Mouse (Mus musculus): ENCODE results near the gene Ssna1. TPM values are rescaled to one million over a fixed set of nuclear protein-coding genes. Genes with fewer than 3 reads are reported as not detected.

Ssna1 gene
- polyA plus RNA-seq, 1 experiment from 2014 or later, result 181 TPM

GRCm38 (mm10) chr2:25224766-25225752 is 47.2 kb downstream of the Ssna1 start:
- peaks cover 3% of the 10 kb centered on the region; the same call in 1 of the 2 replicates for H3K36me3 ChIP-seq (ENCODE audit: control insufficient read depth, insufficient read depth, low read length)
- ATAC-seq, result peak; percentile 98
- H3K4me3 ChIP-seq (ENCODE audit: low read length), result peak overlapping the region; percentile 57
- H3K4me2 ChIP-seq (ENCODE audit: low read length), result peak overlapping the region; percentile 56
- peak overlapping the region; percentile 79 for H3K9ac ChIP-seq (ENCODE audit: low read depth, low read length)
- peaks cover 14% of the 10 kb centered on the region for H3K4me1 ChIP-seq (ENCODE audit: control insufficient read depth, insufficient read depth, low read depth, low read length)
- H3K27me3 ChIP-seq (replicated peaks; ENCODE audit: control insufficient read depth, insufficient read depth, low read length), result no peaks in the 10 kb centered on the region
- no peaks in the 10 kb centered on the region for H3K9me3 ChIP-seq (ENCODE audit: control insufficient read depth, low read length)
- peak overlapping the region; percentile 98 for H3K27ac ChIP-seq (ENCODE audit: low read depth, low read length)
- 2% methylated on average over 34 of the region's 41 CpGs for WGBS

GRCm38 (mm10) chr2:25224492-25224765 is 47.8 kb downstream of the Ssna1 start, which contains the start of gene Tubb4b:
Gene Tubb4b (minus strand): TSS chr2:25224702.
- no peak for ATAC-seq
- Histone ChIP-seq H3K27ac (ENCODE audit: low read depth, low read length) (peak within 1 kb of the TSS; percentile 98), H3K36me3 (ENCODE audit: control insufficient read depth, insufficient read depth, low read length) (peaks cover 3% of the 10 kb centered on the region; the same call in 1 of the 2 replicates), H3K9ac (ENCODE audit: low read depth, low read length) (peak within 1 kb of the TSS; percentile 92), H3K4me3 (ENCODE audit: low read length) (peak within 1 kb of the TSS; percentile 91), H3K9me3 (ENCODE audit: control insufficient read depth, low read length) (no peaks in the 10 kb centered on the region), H3K27me3 (replicated peaks; ENCODE audit: control insufficient read depth, insufficient read depth, low read length) (no peaks in the 10 kb centered on the region), H3K4me2 (ENCODE audit: low read length) (peak within 1 kb of the TSS; percentile 94), H3K4me1 (ENCODE audit: control insufficient read depth, insufficient read depth, low read depth, low read length) (peaks cover 14% of the 10 kb centered on the region)
- under 1% methylated on average over 17 of the region's 17 CpGs for WGBS

GRCm38 (mm10) chr2:25223681-25224491 is 48.4 kb downstream of the Ssna1 start:
- H3K4me1 ChIP-seq (ENCODE audit: control insufficient read depth, insufficient read depth, low read depth, low read length), result peaks cover 13% of the 10 kb centered on the region
- WGBS, result 3% methylated on average over 46 of the region's 53 CpGs

GRCm38 (mm10) chr2:25221331-25221772 is 50.9 kb downstream of the Ssna1 start:
- Histone ChIP-seq H3K27me3 (replicated peaks; ENCODE audit: control insufficient read depth, insufficient read depth, low read length) (no peaks in the 10 kb centered on the region), H3K36me3 (ENCODE audit: control insufficient read depth, insufficient read depth, low read length) (peaks cover 3% of the 10 kb centered on the region; the same call in 1 of the 2 replicates), H3K9ac (ENCODE audit: low read depth, low read length) (no peak overlapping the region), H3K27ac (ENCODE audit: low read depth, low read length) (no peak overlapping the region), H3K4me3 (ENCODE audit: low read length) (no peak overlapping the region), H3K4me1 (ENCODE audit: control insufficient read depth, insufficient read depth, low read depth, low read length) (peaks cover 11% of the 10 kb centered on the region), H3K9me3 (ENCODE audit: control insufficient read depth, low read length) (no peaks in the 10 kb centered on the region), H3K4me2 (ENCODE audit: low read length) (no peak overlapping the region)
- WGBS, result 75% methylated on average over 5 of the region's 5 CpGs
- ATAC-seq, result no peak

More at GRCm38 (mm10) chr2:25223681-25224491, 48.4 kb downstream of the Ssna1 start:
- H3K9me3 ChIP-seq (ENCODE audit: control insufficient read depth, low read length), result no peaks in the 10 kb centered on the region
- peak overlapping the region; percentile 94 for H3K4me2 ChIP-seq (ENCODE audit: low read length)
- peaks cover 3% of the 10 kb centered on the region; the same call in 1 of the 2 replicates for H3K36me3 ChIP-seq (ENCODE audit: control insufficient read depth, insufficient read depth, low read length)
- ATAC-seq, result no peak
- peak overlapping the region; percentile 91 for H3K4me3 ChIP-seq (ENCODE audit: low read length)
- peak overlapping the region; percentile 92 for H3K27ac ChIP-seq (ENCODE audit: low read depth, low read length)
- H3K9ac ChIP-seq (ENCODE audit: low read depth, low read length), result peak overlapping the region; percentile 92
- no peaks in the 10 kb centered on the region for H3K27me3 ChIP-seq (replicated peaks; ENCODE audit: control insufficient read depth, insufficient read depth, low read length)

Other genes with a start within 250 kb of the Ssna1 start
- 173 and 174 TPM in 2 replicates for gene Nsmf, start 218.1 kb downstream of the Ssna1 start, polyA plus RNA-seq (2015; fragmentation: Nextera tagmentation; extraction: Ambion mirVana)
- gene Entpd8, start 192.1 kb downstream of the Ssna1 start, polyA plus RNA-seq (2015; fragmentation: Nextera tagmentation; extraction: Ambion mirVana), result not detected in 2 replicates
- gene Noxa1, start 177.3 kb downstream of the Ssna1 start, polyA plus RNA-seq (2015; fragmentation: Nextera tagmentation; extraction: Ambion mirVana), result not detected in 2 replicates
- gene Nrarp, start 91.7 kb downstream of the Ssna1 start, polyA plus RNA-seq (2015; fragmentation: Nextera tagmentation; extraction: Ambion mirVana), result 13.6 and 16.3 TPM in 2 replicates
- gene Tor4a, start 75.6 kb downstream of the Ssna1 start, polyA plus RNA-seq (2015; fragmentation: Nextera tagmentation; extraction: Ambion mirVana), result 2.1 and 2.3 TPM in 2 replicates
- 105 and 112 TPM in 2 replicates for gene Nelfb, start 60.9 kb downstream of the Ssna1 start, polyA plus RNA-seq (2015; fragmentation: Nextera tagmentation; extraction: Ambion mirVana)
- not detected in 2 replicates for gene Stpg3, start 57.8 kb downstream of the Ssna1 start, polyA plus RNA-seq (2015; fragmentation: Nextera tagmentation; extraction: Ambion mirVana)
- 0.39 and 1.0 TPM in 2 replicates for gene Fam166a, start 53.7 kb downstream of the Ssna1 start, polyA plus RNA-seq (2015; fragmentation: Nextera tagmentation; extraction: Ambion mirVana)
- 486 and 553 TPM in 2 replicates for gene Tubb4b, start 47.7 kb downstream of the Ssna1 start, polyA plus RNA-seq (2015; fragmentation: Nextera tagmentation; extraction: Ambion mirVana)
- gene Slc34a3, start 38.1 kb downstream of the Ssna1 start, polyA plus RNA-seq (2015; fragmentation: Nextera tagmentation; extraction: Ambion mirVana), result not detected in 2 replicates
- not detected in 2 replicates for gene Rnf224, start 35.7 kb downstream of the Ssna1 start, polyA plus RNA-seq (2015; fragmentation: Nextera tagmentation; extraction: Ambion mirVana)
- 166 and 207 TPM in 2 replicates for gene Rnf208, start 30.2 kb downstream of the Ssna1 start, polyA plus RNA-seq (2015; fragmentation: Nextera tagmentation; extraction: Ambion mirVana)
- 0.24 TPM in 1 of 2 replicates, not detected in the other for gene Cysrt1, start 30.0 kb downstream of the Ssna1 start, polyA plus RNA-seq (2015; fragmentation: Nextera tagmentation; extraction: Ambion mirVana)
- gene AL732309.1, start 25.6 kb downstream of the Ssna1 start, polyA plus RNA-seq (2015; fragmentation: Nextera tagmentation; extraction: Ambion mirVana), result 4.2 and 5.1 TPM in 2 replicates
- 15.8 and 16.6 TPM in 2 replicates for gene Tmem203, start 17.0 kb downstream of the Ssna1 start, polyA plus RNA-seq (2015; fragmentation: Nextera tagmentation; extraction: Ambion mirVana)
- gene Tprn, start 9.8 kb downstream of the Ssna1 start, polyA plus RNA-seq (2015; fragmentation: Nextera tagmentation; extraction: Ambion mirVana), result 20.3 TPM in 2 replicates
- gene Anapc2, start within 50 bp of the Ssna1 start, polyA plus RNA-seq (2015; fragmentation: Nextera tagmentation; extraction: Ambion mirVana), result 137 and 147 TPM in 2 replicates
- not detected in 2 replicates for gene Tmem210, start 15.7 kb upstream of the Ssna1 start, polyA plus RNA-seq (2015; fragmentation: Nextera tagmentation; extraction: Ambion mirVana)
- 0.12 and 0.13 TPM in 2 replicates for gene Lrrc26, start 17.5 kb upstream of the Ssna1 start, polyA plus RNA-seq (2015; fragmentation: Nextera tagmentation; extraction: Ambion mirVana)
- 56.9 and 65.8 TPM in 2 replicates for gene Grin1, start 46.7 kb upstream of the Ssna1 start, polyA plus RNA-seq (2015; fragmentation: Nextera tagmentation; extraction: Ambion mirVana)
- gene Man1b1, start 59.9 kb upstream of the Ssna1 start, polyA plus RNA-seq (2015; fragmentation: Nextera tagmentation; extraction: Ambion mirVana), result 41.6 and 48.3 TPM in 2 replicates
- gene Dpp7, start 83.9 kb upstream of the Ssna1 start, polyA plus RNA-seq (2015; fragmentation: Nextera tagmentation; extraction: Ambion mirVana), result 26.4 and 27.8 TPM in 2 replicates
- 8.8 and 10.9 TPM in 2 replicates for gene Uap1l1, start 93.2 kb upstream of the Ssna1 start, polyA plus RNA-seq (2015; fragmentation: Nextera tagmentation; extraction: Ambion mirVana)
- gene Sapcd2, start 99.9 kb upstream of the Ssna1 start, polyA plus RNA-seq (2015; fragmentation: Nextera tagmentation; extraction: Ambion mirVana), result 15.7 and 17.2 TPM in 2 replicates
- 6.7 and 7.4 TPM in 2 replicates for gene Entpd2, start 123.4 kb upstream of the Ssna1 start, polyA plus RNA-seq (2015; fragmentation: Nextera tagmentation; extraction: Ambion mirVana)
- gene Npdc1, start 126.9 kb upstream of the Ssna1 start, polyA plus RNA-seq (2015; fragmentation: Nextera tagmentation; extraction: Ambion mirVana), result 481 and 505 TPM in 2 replicates
- gene Fut7, start 150.8 kb upstream of the Ssna1 start, polyA plus RNA-seq (2015; fragmentation: Nextera tagmentation; extraction: Ambion mirVana), result 0.19 and 0.23 TPM in 2 replicates
- gene Abca2, start 156.3 kb upstream of the Ssna1 start, polyA plus RNA-seq (2015; fragmentation: Nextera tagmentation; extraction: Ambion mirVana), result 13.5 and 15.5 TPM in 2 replicates
- gene Clic3, start 184.4 kb upstream of the Ssna1 start, polyA plus RNA-seq (2015; fragmentation: Nextera tagmentation; extraction: Ambion mirVana), result 3.4 and 4.1 TPM in 2 replicates
- 117 and 134 TPM in 2 replicates for gene Paxx, start 188.7 kb upstream of the Ssna1 start, polyA plus RNA-seq (2015; fragmentation: Nextera tagmentation; extraction: Ambion mirVana)
- 904 and 1,173 TPM in 2 replicates for gene Ptgds, start 197.6 kb upstream of the Ssna1 start, polyA plus RNA-seq (2015; fragmentation: Nextera tagmentation; extraction: Ambion mirVana)
- gene Lcn12, start 221.5 kb upstream of the Ssna1 start, polyA plus RNA-seq (2015; fragmentation: Nextera tagmentation; extraction: Ambion mirVana), result not detected in 2 replicates
- gene Fbxw5, start 228.3 kb upstream of the Ssna1 start, polyA plus RNA-seq (2015; fragmentation: Nextera tagmentation; extraction: Ambion mirVana), result 136 and 153 TPM in 2 replicates
- 6.1 and 6.6 TPM in 2 replicates for gene C8g, start 229.3 kb upstream of the Ssna1 start, polyA plus RNA-seq (2015; fragmentation: Nextera tagmentation; extraction: Ambion mirVana)

All from hindbrain, embryonic 16.5 days (tissue).